Mouse (Mus musculus): Measurements from ENCODE around the gene Fhl5.

- TF ChIP-seq CTCF (IDR thresholded peaks at IDR 0.05; ENCODE audit: extremely low read depth, insufficient read depth, insufficient read length, insufficient replicate concordance) (no peak), POLR2A (IDR thresholded peaks at IDR 0.05; ENCODE audit: low read depth, low read length) (no peak)
These were observed 10.1 kb downstream of the Fhl5 start for GRCm38 (mm10) chr4:25232546-25232945.
